Mouse (Mus musculus) stomach, postnatal 0 days (tissue): ENCODE results near the gene Zbtb46.

Experiments used
- CTCF ChIP-seq: IDR thresholded peaks from 2 replicates; pipeline ENCODE4 v1.5.1; 2016; ENCODE audit warnings: antibody characterized with exemption, low read depth, mild to moderate bottlenecking, moderate library complexity
- EP300 ChIP-seq: optimal IDR thresholded peaks from 2 replicates; pipeline ENCODE3; 2016; ENCODE audit warnings: antibody characterized with exemption

DNA sequence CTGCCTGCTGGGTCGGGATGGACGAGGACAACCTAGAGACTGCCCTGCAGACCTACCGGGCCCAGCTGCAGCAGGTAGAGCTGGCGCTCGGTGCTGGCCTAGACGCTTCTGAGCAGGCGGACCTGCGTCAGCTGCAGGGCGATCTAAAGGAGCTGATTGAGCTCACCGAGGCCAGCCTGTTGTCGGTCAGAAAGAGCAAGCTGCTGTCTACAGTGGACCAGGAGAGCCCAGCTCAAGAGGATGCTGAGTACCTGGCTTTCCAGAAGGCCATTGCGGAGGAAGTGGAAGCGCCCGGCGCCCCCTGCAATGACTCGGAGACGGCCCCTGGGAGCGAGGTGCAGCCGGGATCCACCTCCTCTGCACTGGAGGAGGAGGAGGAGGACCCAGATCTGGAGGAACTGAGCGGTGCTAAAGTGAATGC, 93.6 kb downstream of the Zbtb46 start:
- no peak for TF ChIP-seq CTCF
- no peak for TF ChIP-seq EP300
